Mouse (Mus musculus) left cerebral cortex, adult 9 months (tissue): ENCODE results near the gene Faap20.

Experiments
- DNase-seq, 2 experiments: peaks; one replicate each; pipeline ENCODE4 v3.0.0; 2022; ENCODE audit warnings: low spot score in 2 of 2

Faap20 gene

GRCm38 (mm10) chr4:155284521-155285379 lies 35.1 kb downstream of the Faap20 start:
- no peak for DNase-seq

DNA sequence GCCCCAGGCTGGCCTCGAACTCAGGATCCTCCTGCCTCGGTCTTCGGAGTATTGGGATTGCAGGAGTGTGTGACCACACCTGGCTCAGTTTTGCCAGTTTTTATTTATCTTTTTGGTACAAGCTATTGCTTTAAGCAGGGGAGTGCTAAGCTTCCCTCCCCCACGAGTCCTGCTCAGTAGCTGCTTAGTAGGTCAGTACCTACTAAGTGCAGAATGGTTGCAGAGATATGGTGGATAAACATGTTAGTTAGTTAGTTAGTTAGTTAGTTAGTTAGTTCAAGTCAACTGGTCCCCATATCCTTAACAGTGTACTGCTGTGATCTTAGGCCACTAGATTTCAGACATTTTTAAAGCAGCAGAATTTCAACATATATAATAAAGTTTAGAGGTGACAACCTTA lies 36.5 kb downstream of the Faap20 start:
- no peak for DNase-seq

- no peak for DNase-seq
Measured at GRCm38 (mm10) chr4:155287713-155288112, 38.1 kb downstream of the Faap20 start.

GRCm38 (mm10) chr4:155288586-155288985 lies 39.0 kb downstream of the Faap20 start:
- no peak for DNase-seq

DNA sequence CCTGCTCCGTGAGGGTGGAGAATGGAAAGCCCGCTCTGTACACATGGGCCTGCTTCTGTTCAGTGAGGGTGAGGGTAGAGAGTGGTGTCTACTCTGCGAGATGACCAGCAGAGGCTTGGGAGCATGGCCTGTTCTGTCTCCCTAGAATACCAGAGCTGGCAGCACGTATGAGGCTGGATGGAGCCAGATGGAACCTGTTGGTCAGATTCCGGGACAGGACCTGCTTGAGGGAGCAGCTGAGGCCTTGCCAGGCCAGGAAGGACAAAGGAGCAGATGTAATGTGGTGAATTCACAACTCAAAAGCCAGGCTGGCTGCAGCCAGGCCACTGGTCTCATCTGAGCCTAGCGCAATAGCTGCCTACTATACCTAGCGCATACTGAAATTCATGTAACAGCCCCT lies 40.4 kb downstream of the Faap20 start:
- DNase-seq: no peak

- DNase-seq: no peak
Measured at GRCm38 (mm10) chr4:155292863-155293262, 43.3 kb downstream of the Faap20 start.

GRCm38 (mm10) chr4:155294381-155294780 lies 44.8 kb downstream of the Faap20 start:
- no peak for DNase-seq

- DNase-seq: no peak
Measured at GRCm38 (mm10) chr4:155295026-155295590, 45.5 kb downstream of the Faap20 start.

DNA sequence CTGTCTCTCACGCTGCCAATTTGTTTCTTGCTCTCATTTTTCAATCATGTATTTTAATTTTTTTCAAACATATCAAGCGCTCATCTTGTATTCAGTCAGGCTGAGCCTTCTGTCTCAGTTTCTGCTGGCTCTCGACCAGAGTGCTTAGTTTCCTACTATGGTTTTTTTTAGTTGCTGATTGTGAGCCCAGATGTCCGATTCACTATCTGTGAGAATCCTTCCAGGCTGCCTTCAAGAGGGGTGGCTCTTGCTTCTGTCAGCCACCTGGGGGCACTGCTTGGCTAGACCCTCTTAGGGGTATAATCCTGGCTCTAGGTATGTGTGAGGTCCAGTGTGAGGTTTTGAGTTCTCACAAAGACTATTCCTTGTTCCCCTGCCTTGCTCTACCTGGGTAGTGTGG lies 46.4 kb downstream of the Faap20 start:
- peak in 1 of 2 experiments; percentile 82 for DNase-seq

- DNase-seq: no peak
Measured at GRCm38 (mm10) chr4:155297057-155297456, 47.5 kb downstream of the Faap20 start.

DNA sequence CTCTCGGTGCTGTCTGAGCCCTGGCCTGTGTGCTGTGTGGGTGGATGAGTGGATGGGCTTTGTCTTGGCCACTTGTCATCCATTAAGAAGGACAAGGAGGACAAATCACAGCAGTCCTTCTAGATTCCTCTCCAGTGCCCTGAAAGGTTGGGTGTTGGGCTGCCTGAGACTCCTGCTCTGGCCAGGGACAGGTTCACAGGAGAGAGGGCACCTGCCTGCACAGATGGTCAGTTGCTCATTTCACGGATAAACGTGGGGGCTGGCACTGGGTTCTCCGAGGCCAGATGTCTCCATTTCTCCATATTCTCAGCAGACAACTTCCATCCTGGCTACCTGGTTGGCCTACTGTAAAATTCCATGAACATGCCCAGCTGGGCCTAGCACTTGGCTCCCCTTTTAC lies 49.2 kb downstream of the Faap20 start:
- DNase-seq: no peak

GRCm38 (mm10) chr4:155300421-155301097 lies 51.0 kb downstream of the Faap20 start:
- no peak for DNase-seq

DNA sequence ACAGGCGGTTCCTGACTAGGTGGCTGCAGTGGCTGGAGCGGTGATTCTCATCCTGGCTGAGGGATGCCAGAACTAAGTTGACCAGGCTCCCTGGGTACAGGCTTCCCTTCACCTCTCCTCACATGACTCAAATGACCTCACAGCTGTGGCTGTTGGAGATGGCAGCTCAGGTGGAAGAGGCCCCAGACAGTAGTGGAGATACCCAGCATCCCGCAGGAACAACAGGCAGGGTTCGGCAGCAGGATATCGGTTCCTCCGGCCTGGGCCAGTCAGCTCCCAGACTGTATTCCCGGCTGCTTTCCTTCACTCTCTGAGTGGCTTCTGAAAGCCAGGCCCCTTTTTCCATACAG lies 51.5 kb downstream of the Faap20 start:
- no peak for DNase-seq

GRCm38 (mm10) chr4:155301965-155302364 lies 52.4 kb downstream of the Faap20 start:
- DNase-seq: no peak

GRCm38 (mm10) chr4:155304508-155305096 lies 55.0 kb downstream of the Faap20 start:
- DNase-seq: no peak

- peak; percentile 83 to 91 for DNase-seq
Measured at GRCm38 (mm10) chr4:155305531-155306031, 56.0 kb downstream of the Faap20 start.
